Mouse (Mus musculus): ENCODE measurements at regions not wholly inside any gene's neighbourhood (a gene's known extent, or its start where the extent isn't known, plus 50 kb on each side); places are given as distances from the start of the nearest gene placed in this dataset.

- DNase-seq (ENCODE audit: low spot score in 2 of 2) = no peak
Observed at GRCm38 (mm10) chr14:25173873-25174272, 285.1 kb upstream of the Zmiz1 start.

GRCm38 (mm10) chr14:25174402-25174801, 284.6 kb upstream of the Zmiz1 start:
- no peak for DNase-seq (ENCODE audit: low spot score in 2 of 2)

GRCm38 (mm10) chr14:25176206-25176605, 282.8 kb upstream of the Zmiz1 start:
- DNase-seq (ENCODE audit: low spot score in 2 of 2) = no peak

GRCm38 (mm10) chr14:25180126-25180525, 278.9 kb upstream of the Zmiz1 start:
- DNase-seq (ENCODE audit: low spot score in 2 of 2) = no peak

GRCm38 (mm10) chr14:25181406-25181805, 277.6 kb upstream of the Zmiz1 start:
- DNase-seq (ENCODE audit: low spot score in 2 of 2) = no peak

- DNase-seq (ENCODE audit: low spot score in 2 of 2) = no peak
Observed at GRCm38 (mm10) chr14:25184042-25184441, 274.9 kb upstream of the Zmiz1 start.

GRCm38 (mm10) chr14:25184875-25185274, 274.1 kb upstream of the Zmiz1 start:
- DNase-seq (ENCODE audit: low spot score in 2 of 2) = no peak

- no peak for DNase-seq (ENCODE audit: low spot score in 2 of 2)
Observed at GRCm38 (mm10) chr14:25185556-25185958, 273.4 kb upstream of the Zmiz1 start.

- peak in 1 of 2 experiments; percentile 61 for DNase-seq (ENCODE audit: low spot score in 2 of 2)
Observed at GRCm38 (mm10) chr14:25185959-25186771, 272.8 kb upstream of the Zmiz1 start.

GRCm38 (mm10) chr14:25187715-25188114, 271.3 kb upstream of the Zmiz1 start:
- DNase-seq (ENCODE audit: low spot score in 2 of 2) = peak in 1 of 2 experiments; percentile 85

- DNase-seq (ENCODE audit: low spot score in 2 of 2) = peak in 1 of 2 experiments; percentile 54
Observed at GRCm38 (mm10) chr14:25189256-25189655, 269.7 kb upstream of the Zmiz1 start.

- DNase-seq (ENCODE audit: low spot score in 2 of 2) = no peak
Observed at GRCm38 (mm10) chr14:25190680-25191270, 268.2 kb upstream of the Zmiz1 start.

- DNase-seq (ENCODE audit: low spot score in 2 of 2) = no peak
Observed at GRCm38 (mm10) chr14:25196820-25197219, 262.2 kb upstream of the Zmiz1 start.

- DNase-seq (ENCODE audit: low spot score in 2 of 2) = no peak
Observed at GRCm38 (mm10) chr14:25199900-25200299, 259.1 kb upstream of the Zmiz1 start.

GRCm38 (mm10) chr14:25200656-25201179, 258.3 kb upstream of the Zmiz1 start:
- no peak for DNase-seq (ENCODE audit: low spot score in 2 of 2)

GRCm38 (mm10) chr14:25202312-25202711, 256.7 kb upstream of the Zmiz1 start:
- no peak for DNase-seq (ENCODE audit: low spot score in 2 of 2)

GRCm38 (mm10) chr14:25204091-25204490, 254.9 kb upstream of the Zmiz1 start:
- no peak for DNase-seq (ENCODE audit: low spot score in 2 of 2)

- DNase-seq (ENCODE audit: low spot score in 2 of 2) = no peak
Observed at GRCm38 (mm10) chr14:25206855-25207254, 252.1 kb upstream of the Zmiz1 start.

GRCm38 (mm10) chr14:25207422-25207821, 251.6 kb upstream of the Zmiz1 start:
- DNase-seq (ENCODE audit: low spot score in 2 of 2) = no peak

GRCm38 (mm10) chr14:25208221-25209056, 250.5 kb upstream of the Zmiz1 start:
- no peak for DNase-seq (ENCODE audit: low spot score in 2 of 2)

- no peak for DNase-seq (ENCODE audit: low spot score in 2 of 2)
Observed at GRCm38 (mm10) chr14:25213056-25213455, 245.9 kb upstream of the Zmiz1 start.

GRCm38 (mm10) chr14:25223091-25223490, 235.9 kb upstream of the Zmiz1 start:
- DNase-seq (ENCODE audit: low spot score in 2 of 2) = no peak

Measured in left cerebral cortex, adult 9 months (tissue).